Mouse (Mus musculus): ENCODE results near the gene Elk4. TPM values are rescaled to one million over a fixed set of nuclear protein-coding genes. Genes with fewer than 3 reads are reported as not detected.

The Elk4 gene
- total RNA-seq, 2 experiments from 2014 or later = 63.8 to 104 TPM

- 0 out of 2 replicates have a peak, but pooled peaks have one; percentile 31 for ATAC-seq (replicated peaks; ENCODE audit: poor library complexity, severe bottlenecking)
These were observed 52.8 kb downstream of the Elk4 start for GRCm38 (mm10) chr1:132060036-132060769.

DNA sequence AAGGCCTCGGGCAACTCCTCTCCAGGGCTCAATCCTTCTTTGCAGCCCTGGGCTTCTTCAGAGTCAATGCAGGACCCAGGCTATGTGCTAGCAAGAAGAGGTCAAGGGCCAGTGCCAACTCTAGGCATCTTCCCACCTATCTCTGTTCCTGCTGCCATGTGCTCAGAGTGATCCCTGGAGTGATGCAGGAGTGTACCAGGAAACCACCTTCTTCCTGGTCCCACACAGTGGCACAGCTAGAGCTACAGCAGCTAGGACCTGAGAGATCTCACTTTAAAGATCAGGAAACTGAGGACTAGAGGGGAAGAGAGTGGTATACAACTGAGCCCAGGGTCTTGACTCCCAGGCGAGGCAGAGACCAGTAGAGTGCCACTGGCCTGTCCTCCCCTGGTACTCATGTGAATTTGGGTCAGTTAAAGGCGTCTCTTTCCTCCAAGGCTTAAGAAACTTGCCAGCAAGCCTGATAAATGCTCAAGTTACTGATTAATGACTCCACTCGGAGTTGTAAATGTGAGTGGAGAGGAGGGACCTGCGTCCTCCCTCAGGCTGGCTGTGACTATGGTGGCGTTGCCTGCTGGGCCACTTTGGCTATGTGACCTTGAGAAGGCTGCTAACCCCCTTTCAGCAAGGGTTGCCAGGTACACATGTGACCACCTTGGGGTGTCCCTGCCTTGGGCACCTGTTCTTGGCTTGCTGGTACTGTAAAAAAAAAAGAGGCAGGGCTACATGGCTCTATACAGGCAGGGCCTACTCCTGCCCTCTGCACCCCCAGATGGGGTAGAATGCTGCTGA is 54.5 kb downstream of the Elk4 start:
- no peak for ATAC-seq (replicated peaks; ENCODE audit: poor library complexity, severe bottlenecking)

DNA sequence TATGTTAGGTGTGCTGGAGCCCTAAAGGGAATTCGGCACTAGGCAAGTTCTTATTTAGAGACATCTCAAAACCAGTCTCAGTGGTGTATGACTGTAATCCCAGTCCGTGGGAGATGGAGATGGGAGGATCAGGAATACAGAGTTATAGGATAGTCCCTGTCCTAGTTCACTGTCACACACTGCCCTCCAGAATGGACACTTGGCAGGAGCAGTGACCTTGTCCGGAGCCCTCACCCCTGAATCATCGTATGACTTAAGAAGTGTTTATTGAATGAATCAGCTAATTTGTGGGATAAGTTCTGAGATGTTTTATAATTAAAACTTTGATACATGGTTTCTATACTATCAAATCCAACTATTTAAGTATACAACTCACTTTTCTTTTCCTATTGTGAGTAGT is 55.7 kb downstream of the Elk4 start:
- no peak for ATAC-seq (replicated peaks; ENCODE audit: poor library complexity, severe bottlenecking)

DNA sequence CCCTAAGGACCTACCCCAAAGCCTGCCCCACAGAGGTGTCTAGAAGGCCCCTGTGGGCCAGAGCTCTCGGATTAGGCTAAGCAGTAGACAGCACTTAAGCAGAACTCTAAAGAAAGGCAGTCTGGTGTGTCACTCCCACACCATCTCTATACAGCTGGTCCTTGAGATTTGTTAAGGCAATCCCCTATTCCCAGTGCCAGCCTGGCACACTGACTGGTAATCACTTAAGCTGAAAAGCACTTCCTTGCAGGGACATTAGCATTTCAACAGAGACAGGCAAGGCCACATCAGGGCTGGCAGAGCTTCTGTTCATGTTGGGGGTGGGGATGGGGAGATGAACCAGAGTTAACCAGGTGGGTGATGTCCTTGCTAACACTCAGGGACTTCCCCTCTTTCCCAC is 57.6 kb downstream of the Elk4 start:
- ATAC-seq (replicated peaks; ENCODE audit: poor library complexity, severe bottlenecking) = no peak

DNA sequence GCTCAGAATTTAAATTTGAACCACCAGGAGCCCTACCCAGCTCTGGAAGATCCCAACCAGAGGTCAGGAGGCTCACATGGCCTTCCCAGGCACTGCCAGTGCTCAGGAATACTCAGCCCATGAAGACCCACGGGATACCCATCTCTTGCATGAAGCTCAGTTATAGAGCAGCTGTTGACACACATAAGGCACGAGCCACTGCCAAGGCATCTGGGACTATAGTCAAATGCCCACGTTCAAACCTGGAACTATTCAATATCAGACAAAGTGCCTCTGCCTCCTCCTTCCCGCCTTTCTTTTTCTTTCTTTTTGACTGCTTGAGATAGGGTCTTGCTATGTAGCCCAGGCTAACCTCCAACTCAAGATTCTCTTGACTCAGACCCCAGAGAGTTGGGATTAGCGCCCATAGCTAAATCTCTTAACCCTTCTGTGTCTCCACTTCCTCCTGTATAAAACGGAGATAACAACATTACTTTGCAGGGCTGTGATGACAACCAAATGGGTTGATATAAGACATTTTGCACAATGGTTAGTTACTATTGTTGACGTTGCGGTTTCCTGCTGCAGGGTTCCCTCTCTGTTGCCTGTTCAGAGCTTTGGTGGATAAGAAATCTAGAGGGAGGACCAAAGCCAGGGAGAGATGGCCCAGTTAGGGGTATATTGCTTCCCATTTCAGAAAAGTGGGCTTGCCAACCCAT is 58.2 kb downstream of the Elk4 start:
- ATAC-seq (replicated peaks; ENCODE audit: poor library complexity, severe bottlenecking) = no peak

DNA sequence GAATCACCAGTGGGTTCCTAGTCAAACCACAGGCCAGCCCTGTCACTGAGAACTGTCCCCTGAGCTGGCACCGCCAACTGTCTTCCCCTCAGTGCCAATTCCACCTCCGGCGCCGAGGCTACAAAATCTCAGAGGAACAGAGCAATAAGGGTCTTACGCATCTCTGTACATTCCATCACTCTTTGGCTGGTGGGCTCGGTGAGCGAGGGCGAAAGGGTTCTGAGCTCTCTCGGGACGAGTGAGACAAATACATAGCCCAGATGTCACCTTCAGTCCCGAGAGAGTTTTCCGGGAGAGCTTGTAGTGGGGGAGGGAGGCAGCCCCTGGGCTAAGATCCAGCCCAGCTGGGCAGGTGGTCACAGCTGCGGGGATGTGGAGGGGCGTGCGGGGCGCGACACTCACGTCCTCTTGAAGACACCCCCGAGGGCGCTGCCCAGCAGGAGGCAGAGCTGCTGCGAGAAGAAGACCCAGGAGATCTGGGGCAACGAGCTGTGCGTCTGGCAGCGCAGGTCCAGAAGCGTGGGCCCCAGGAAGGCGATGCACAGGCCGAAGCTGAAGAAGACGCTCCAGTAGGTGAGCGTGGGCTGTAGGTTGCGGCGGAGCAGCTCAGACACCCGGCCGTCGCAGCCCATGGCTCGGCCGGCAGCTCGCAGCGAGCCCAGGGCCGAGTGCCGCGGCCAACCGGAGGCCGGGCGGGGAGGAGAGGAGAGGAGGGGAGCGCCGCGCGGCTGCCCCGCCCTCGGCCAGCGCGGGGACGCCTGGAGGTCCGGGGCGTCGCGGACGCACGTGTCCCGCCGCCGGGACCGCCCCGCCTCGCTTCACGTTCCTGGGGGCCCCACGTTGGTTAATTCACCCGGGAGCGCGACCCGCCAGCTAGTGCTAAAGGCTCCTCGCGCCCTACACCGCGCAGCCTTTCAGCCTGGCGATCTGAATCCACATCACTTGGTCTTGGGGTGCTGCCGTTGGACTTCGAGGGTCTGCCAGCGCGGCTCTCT is 60.2 kb downstream of the Elk4 start, which contains the start of gene Mfsd4a:
TSS of gene Mfsd4a (minus strand) at position 802 of the 995 bp plus-strand sequence.
- ATAC-seq (replicated peaks; ENCODE audit: poor library complexity, severe bottlenecking) = peak; percentile 80

GRCm38 (mm10) chr1:132069436-132069835 is 62.0 kb downstream of the Elk4 start:
- no peak for ATAC-seq (replicated peaks; ENCODE audit: poor library complexity, severe bottlenecking)

- ATAC-seq (replicated peaks; ENCODE audit: poor library complexity, severe bottlenecking) = no peak
These were observed 63.3 kb downstream of the Elk4 start for GRCm38 (mm10) chr1:132070659-132071058.

- ATAC-seq (replicated peaks; ENCODE audit: poor library complexity, severe bottlenecking) = no peak
These were observed 68.2 kb downstream of the Elk4 start for GRCm38 (mm10) chr1:132075576-132075975.

DNA sequence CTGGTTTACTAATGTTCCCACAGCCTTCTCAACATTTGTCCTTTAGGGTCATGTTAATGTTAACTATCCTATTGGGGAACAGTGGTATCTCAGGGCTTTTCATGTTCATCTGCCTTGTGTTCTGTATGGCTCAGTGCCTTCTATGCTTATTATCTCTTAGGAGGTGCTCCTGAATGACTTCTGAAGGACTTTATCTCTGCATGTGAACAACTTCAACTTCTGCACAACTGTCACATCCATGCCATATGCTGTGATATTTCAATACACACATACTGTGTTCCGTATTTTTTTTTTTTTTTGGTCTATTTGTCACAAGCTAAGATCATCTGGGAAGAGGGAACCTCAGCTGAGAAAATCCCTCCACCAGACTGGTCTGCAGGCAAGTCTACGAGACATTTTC is 71.0 kb downstream of the Elk4 start:
- no peak for ATAC-seq (replicated peaks; ENCODE audit: poor library complexity, severe bottlenecking)

Other genes with a start within 250 kb of the Elk4 start
- 0.13 and 0.77 TPM in 2 replicates for gene Pm20d1, start 210.2 kb upstream of the Elk4 start, total RNA-seq (2014; fragmentation: Nextera tagmentation)
- gene Pm20d1, start 210.2 kb upstream of the Elk4 start, total RNA-seq (2017) = 0.05 and 0.13 TPM in 2 replicates
- gene Slc41a1, start 180.1 kb upstream of the Elk4 start, total RNA-seq (2014; fragmentation: Nextera tagmentation) = 8.0 and 11.0 TPM in 2 replicates
- 3.1 and 7.4 TPM in 2 replicates for gene Slc41a1, start 180.1 kb upstream of the Elk4 start, total RNA-seq (2017)
- gene Rab29, start 140.4 kb upstream of the Elk4 start, total RNA-seq (2014; fragmentation: Nextera tagmentation) = 20.2 and 22.2 TPM in 2 replicates
- gene Rab29, start 140.4 kb upstream of the Elk4 start, total RNA-seq (2017) = 22.9 and 26.2 TPM in 2 replicates
- 147 and 170 TPM in 2 replicates for gene Nucks1, start 97.1 kb upstream of the Elk4 start, total RNA-seq (2014; fragmentation: Nextera tagmentation)
- gene Nucks1, start 97.1 kb upstream of the Elk4 start, total RNA-seq (2017) = 341 and 364 TPM in 2 replicates
- 1.1 and 4.0 TPM in 2 replicates for gene Slc45a3, start 44.6 kb upstream of the Elk4 start, total RNA-seq (2014; fragmentation: Nextera tagmentation)
- 0.65 and 0.82 TPM in 2 replicates for gene Slc45a3, start 44.6 kb upstream of the Elk4 start, total RNA-seq (2017)
- gene Mfsd4a, start 60.5 kb downstream of the Elk4 start, total RNA-seq (2014; fragmentation: Nextera tagmentation) = not detected in 2 replicates
- gene Mfsd4a, start 60.5 kb downstream of the Elk4 start, total RNA-seq (2017) = 0.82 and 4.8 TPM in 2 replicates
- gene Cdk18, start 132.1 kb downstream of the Elk4 start, total RNA-seq (2014; fragmentation: Nextera tagmentation) = 4.0 and 6.5 TPM in 2 replicates
- 0.36 and 0.43 TPM in 2 replicates for gene Cdk18, start 132.1 kb downstream of the Elk4 start, total RNA-seq (2017)
- gene Lemd1, start 183.8 kb downstream of the Elk4 start, total RNA-seq (2014; fragmentation: Nextera tagmentation) = not detected in 2 replicates
- gene Lemd1, start 183.8 kb downstream of the Elk4 start, total RNA-seq (2017) = not detected in 2 replicates
- gene AC124108.1, start 183.8 kb downstream of the Elk4 start, total RNA-seq (2014; fragmentation: Nextera tagmentation) = not detected in 2 replicates
- gene AC124108.1, start 183.8 kb downstream of the Elk4 start, total RNA-seq (2017) = not detected in 2 replicates
- not detected in 2 replicates for gene Gm10188, start 222.2 kb downstream of the Elk4 start, total RNA-seq (2014; fragmentation: Nextera tagmentation)
- gene Gm10188, start 222.2 kb downstream of the Elk4 start, total RNA-seq (2017) = not detected in 2 replicates